Mouse (Mus musculus) right cerebral cortex, adult 2 months (tissue): ENCODE measurements at regions not wholly inside any gene's neighbourhood (a gene's known extent, or its start where the extent isn't known, plus 50 kb on each side); places are given as distances from the start of the nearest gene placed in this dataset.

Experiments used
- DNase-seq, 2 experiments: peaks; one replicate each; pipeline ENCODE4 v3.0.0; 2021 to 2022; ENCODE audit warnings: low spot score in 2 of 2

GRCm38 (mm10) chr11:65638211-65638610 is 149.9 kb downstream of the Map2k4 start:
- DNase-seq: no peak

- DNase-seq: no peak
These were observed 150.9 kb downstream of the Map2k4 start for GRCm38 (mm10) chr11:65637206-65637605.

GRCm38 (mm10) chr11:65635307-65635706 is 152.8 kb downstream of the Map2k4 start:
- no peak for DNase-seq

- peak; percentile 23 to 29 for DNase-seq
These were observed 156.9 kb downstream of the Map2k4 start for GRCm38 (mm10) chr11:65631164-65631563.

- no peak for DNase-seq
These were observed 157.7 kb downstream of the Map2k4 start for GRCm38 (mm10) chr11:65630436-65630835.

- DNase-seq: no peak
These were observed 158.8 kb downstream of the Map2k4 start for GRCm38 (mm10) chr11:65629320-65629719.

GRCm38 (mm10) chr11:65618976-65619375 is 169.1 kb downstream of the Map2k4 start:
- no peak for DNase-seq

GRCm38 (mm10) chr11:65610536-65610935 is 177.6 kb downstream of the Map2k4 start:
- DNase-seq: no peak

GRCm38 (mm10) chr11:65609056-65609455 is 179.0 kb downstream of the Map2k4 start:
- DNase-seq: no peak

GRCm38 (mm10) chr11:65597298-65598076 is 190.6 kb downstream of the Map2k4 start:
- no peak for DNase-seq

- DNase-seq: no peak
These were observed 199.6 kb downstream of the Map2k4 start for GRCm38 (mm10) chr11:65588491-65588890.

- no peak for DNase-seq
These were observed 220.3 kb downstream of the Map2k4 start for GRCm38 (mm10) chr11:65567831-65568230.

GRCm38 (mm10) chr11:65558236-65558635 is 229.9 kb downstream of the Map2k4 start:
- DNase-seq: no peak

GRCm38 (mm10) chr11:65551073-65551472 is 237.0 kb downstream of the Map2k4 start:
- DNase-seq: no peak

GRCm38 (mm10) chr11:65544281-65544680 is 243.8 kb downstream of the Map2k4 start:
- DNase-seq: no peak

GRCm38 (mm10) chr11:65543581-65543980 is 244.5 kb downstream of the Map2k4 start:
- no peak for DNase-seq

GRCm38 (mm10) chr11:65537046-65537630 is 251.0 kb downstream of the Map2k4 start:
- no peak for DNase-seq

- no peak for DNase-seq
These were observed 252.2 kb downstream of the Map2k4 start for GRCm38 (mm10) chr11:65535726-65536442.

- no peak for DNase-seq
These were observed 257.4 kb downstream of the Map2k4 start for GRCm38 (mm10) chr11:65530744-65531143.

- no peak for DNase-seq
These were observed 235.5 kb upstream of the Myocd start for GRCm38 (mm10) chr11:65505106-65505865.

GRCm38 (mm10) chr11:65497979-65498378 is 228.2 kb upstream of the Myocd start:
- no peak for DNase-seq

- DNase-seq: no peak
These were observed 227.6 kb upstream of the Myocd start for GRCm38 (mm10) chr11:65497415-65497814.
